Mouse (Mus musculus): ENCODE measurements around the gene Trim43a. TPM values are rescaled to one million over a fixed set of nuclear protein-coding genes. Genes with fewer than 3 reads are reported as not detected.
"Not testable (repeated sequence)": the region's sequence is repeated elsewhere in the genome, so short reads cannot be mapped to it uniquely, and the experiment has no call there.

Gene Trim43a
- polyA plus RNA-seq (2015; fragmentation: Nextera tagmentation; extraction: Ambion mirVana): 0.13 TPM in 1 of 2 replicates, not detected in the other

- H3K27ac ChIP-seq (ENCODE audit: low read length); H3K27me3 ChIP-seq (replicated peaks; ENCODE audit: control insufficient read depth, insufficient read depth, low read length); H3K4me3 ChIP-seq (ENCODE audit: low read length); H3K4me1 ChIP-seq (ENCODE audit: control insufficient read depth, insufficient read depth, low read length); H3K4me2 ChIP-seq (ENCODE audit: low read depth, low read length); H3K9ac ChIP-seq (ENCODE audit: low read depth, low read length); H3K36me3 ChIP-seq (ENCODE audit: control insufficient read depth, insufficient read depth, low read length); ATAC-seq; H3K9me3 ChIP-seq (ENCODE audit: control insufficient read depth, low read length): not testable (repeated sequence)
- WGBS: 83% methylated on average over 2 of the region's 2 CpGs
Observed at GRCm38 (mm10) chr9:88580591-88580990, at the start of gene Trim43a. TSS of gene Trim43a (plus strand) at chr9:88580891.

DNA sequence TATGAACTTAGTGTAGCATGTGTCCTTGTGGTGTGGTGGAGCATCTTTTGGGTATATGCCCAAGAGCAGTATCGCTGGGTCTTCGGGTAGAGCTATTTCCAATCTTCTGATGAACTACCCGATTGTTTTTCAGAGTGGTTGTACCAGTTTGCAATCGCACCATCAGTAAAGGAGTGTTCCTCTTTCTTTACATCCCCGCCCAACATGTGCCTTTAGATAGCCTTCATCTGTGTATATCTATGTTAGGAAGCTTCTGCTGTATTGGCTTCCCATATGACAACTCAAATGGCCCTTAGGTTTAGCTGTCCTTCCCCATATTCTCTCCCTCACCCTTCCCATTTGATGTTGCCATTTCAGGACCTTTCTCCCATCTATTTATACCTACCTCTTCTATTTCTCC, 46.6 kb upstream of the Trim43a start:
- H3K4me1 ChIP-seq (ENCODE audit: control insufficient read depth, insufficient read depth, low read length): no peaks in the 10 kb centered on the region
- no peaks in the 10 kb centered on the region for H3K36me3 ChIP-seq (ENCODE audit: control insufficient read depth, insufficient read depth, low read length)
- H3K27ac ChIP-seq (ENCODE audit: low read length): no peak overlapping the region
- H3K27me3 ChIP-seq (replicated peaks; ENCODE audit: control insufficient read depth, insufficient read depth, low read length): no peaks in the 10 kb centered on the region
- 92% methylated on average over 5 of the region's 5 CpGs for WGBS
- H3K4me3 ChIP-seq (ENCODE audit: low read length): no peak overlapping the region
- H3K9me3 ChIP-seq (ENCODE audit: control insufficient read depth, low read length): no peaks in the 10 kb centered on the region
- H3K9ac ChIP-seq (ENCODE audit: low read depth, low read length): no peak overlapping the region
- no peak overlapping the region for H3K4me2 ChIP-seq (ENCODE audit: low read depth, low read length)
- no peak for ATAC-seq

DNA sequence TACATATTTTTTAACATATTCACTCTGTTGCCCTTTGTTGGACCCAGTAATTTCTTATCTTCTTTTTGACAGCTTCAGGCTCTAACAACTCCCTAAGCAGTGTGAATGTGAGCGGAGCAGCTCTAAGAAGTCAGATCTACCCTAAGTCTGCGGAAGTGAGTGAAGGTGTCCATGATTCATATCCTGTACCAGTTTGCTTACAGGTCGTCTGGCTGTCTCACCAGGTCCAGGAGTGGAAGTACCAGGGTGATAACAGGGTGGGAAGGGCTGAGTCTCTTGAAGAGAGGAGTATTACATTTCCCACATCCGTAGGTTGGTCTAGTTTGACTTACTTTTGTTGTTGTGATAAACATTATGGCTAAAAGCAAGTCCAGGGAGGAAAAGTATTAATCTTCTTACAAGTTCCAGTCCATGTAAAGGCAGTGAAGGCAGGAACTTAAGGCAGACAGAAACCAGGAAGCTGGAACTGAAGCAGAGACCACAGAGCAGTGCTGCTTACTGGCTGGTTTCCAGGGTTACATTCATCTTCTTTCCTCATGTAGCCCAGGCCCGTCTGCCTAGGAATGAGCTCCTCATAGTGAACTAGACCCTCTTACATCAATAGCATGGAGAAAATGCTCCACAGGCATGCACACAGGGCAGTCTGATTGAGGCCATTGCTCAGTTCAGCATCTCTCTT, 41.0 kb upstream of the Trim43a start:
- Histone ChIP-seq H3K9me3 (ENCODE audit: control insufficient read depth, low read length) (no peaks in the 10 kb centered on the region), H3K4me2 (ENCODE audit: low read depth, low read length) (no peak overlapping the region)
- ATAC-seq: no peak

GRCm38 (mm10) chr9:88542816-88543215, 37.9 kb upstream of the Trim43a start:
- 26% methylated on average over 2 of the region's 2 CpGs for WGBS
- no peak overlapping the region for H3K4me3 ChIP-seq (ENCODE audit: low read length)
- H3K4me2 ChIP-seq (ENCODE audit: low read depth, low read length): no peak overlapping the region
- ATAC-seq: no peak
- no peak overlapping the region for H3K9ac ChIP-seq (ENCODE audit: low read depth, low read length)
- H3K27me3 ChIP-seq (replicated peaks; ENCODE audit: control insufficient read depth, insufficient read depth, low read length): no peaks in the 10 kb centered on the region
- no peaks in the 10 kb centered on the region for H3K4me1 ChIP-seq (ENCODE audit: control insufficient read depth, insufficient read depth, low read length)
- H3K36me3 ChIP-seq (ENCODE audit: control insufficient read depth, insufficient read depth, low read length): no peaks in the 10 kb centered on the region
- no peaks in the 10 kb centered on the region for H3K9me3 ChIP-seq (ENCODE audit: control insufficient read depth, low read length)
- H3K27ac ChIP-seq (ENCODE audit: low read length): no peak overlapping the region

More for the DNA sequence above, 41.0 kb upstream of the Trim43a start:
- Histone ChIP-seq H3K4me3 (ENCODE audit: low read length) (no peak overlapping the region), H3K27ac (ENCODE audit: low read length) (no peak overlapping the region), H3K36me3 (ENCODE audit: control insufficient read depth, insufficient read depth, low read length) (no peaks in the 10 kb centered on the region), H3K27me3 (replicated peaks; ENCODE audit: control insufficient read depth, insufficient read depth, low read length) (no peaks in the 10 kb centered on the region), H3K4me1 (ENCODE audit: control insufficient read depth, insufficient read depth, low read length) (no peaks in the 10 kb centered on the region), H3K9ac (ENCODE audit: low read depth, low read length) (no peak overlapping the region)
- 66% methylated on average over 5 of the region's 5 CpGs for WGBS

DNA sequence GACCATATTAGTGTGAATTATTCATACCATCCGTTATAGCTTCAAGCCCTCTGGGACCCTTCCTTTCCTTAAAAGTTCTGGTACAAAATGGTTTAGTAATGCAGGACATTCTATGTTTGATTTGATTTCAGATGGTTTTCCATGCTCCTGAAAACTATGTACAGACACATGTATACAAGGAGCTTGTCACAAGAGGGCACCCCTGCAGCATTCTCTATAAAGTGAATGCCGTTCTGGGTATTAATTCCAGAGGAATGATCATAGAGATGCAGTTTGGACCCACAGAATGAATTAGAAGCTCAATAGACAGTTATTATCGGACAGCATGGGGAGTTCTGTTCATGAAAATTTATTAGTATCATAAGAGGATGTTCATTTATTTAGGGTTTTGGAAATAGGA, 35.2 kb upstream of the Trim43a start:
- ATAC-seq: no peak
- no peak overlapping the region for H3K9ac ChIP-seq (ENCODE audit: low read depth, low read length)
- 39% methylated on average over 3 of the region's 3 CpGs for WGBS
- H3K27me3 ChIP-seq (replicated peaks; ENCODE audit: control insufficient read depth, insufficient read depth, low read length): no peaks in the 10 kb centered on the region
- H3K36me3 ChIP-seq (ENCODE audit: control insufficient read depth, insufficient read depth, low read length): no peaks in the 10 kb centered on the region
- H3K4me1 ChIP-seq (ENCODE audit: control insufficient read depth, insufficient read depth, low read length): peaks cover 15% of the 10 kb centered on the region
- no peaks in the 10 kb centered on the region for H3K9me3 ChIP-seq (ENCODE audit: control insufficient read depth, low read length)
- H3K4me3 ChIP-seq (ENCODE audit: low read length): no peak overlapping the region
- H3K4me2 ChIP-seq (ENCODE audit: low read depth, low read length): no peak overlapping the region
- H3K27ac ChIP-seq (ENCODE audit: low read length): no peak overlapping the region

DNA sequence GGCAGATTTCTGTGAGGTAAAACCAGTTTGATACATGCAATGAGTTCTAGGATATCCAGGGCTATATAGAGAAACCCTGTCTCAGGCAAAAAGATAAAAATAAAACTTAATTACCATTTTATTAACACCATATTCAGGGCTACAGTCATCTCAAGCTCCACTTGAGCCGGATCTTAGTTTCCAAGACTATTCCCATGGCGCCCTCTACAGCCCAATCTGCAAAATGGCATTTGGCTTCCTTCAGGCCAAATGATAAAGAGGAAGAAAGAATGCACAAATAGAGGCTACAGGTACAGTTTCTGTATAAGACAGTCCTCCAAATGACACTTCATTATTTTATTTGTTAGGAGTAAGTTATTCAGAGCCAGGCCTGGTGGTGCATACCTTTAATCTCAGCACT, 34.5 kb upstream of the Trim43a start:
- no peak for ATAC-seq
- H3K9me3 ChIP-seq (ENCODE audit: control insufficient read depth, low read length): no peaks in the 10 kb centered on the region
- H3K4me3 ChIP-seq (ENCODE audit: low read length): no peak overlapping the region
- no peak overlapping the region for H3K4me2 ChIP-seq (ENCODE audit: low read depth, low read length)
- H3K4me1 ChIP-seq (ENCODE audit: control insufficient read depth, insufficient read depth, low read length): peaks cover 15% of the 10 kb centered on the region
- H3K36me3 ChIP-seq (ENCODE audit: control insufficient read depth, insufficient read depth, low read length): no peaks in the 10 kb centered on the region
- WGBS: 3% methylated on average over 2 of the region's 2 CpGs
- H3K27me3 ChIP-seq (replicated peaks; ENCODE audit: control insufficient read depth, insufficient read depth, low read length): no peaks in the 10 kb centered on the region
- H3K27ac ChIP-seq (ENCODE audit: low read length): no peak overlapping the region
- H3K9ac ChIP-seq (ENCODE audit: low read depth, low read length): no peak overlapping the region

- no peak for ATAC-seq
- Histone ChIP-seq H3K9me3 (ENCODE audit: control insufficient read depth, low read length) (no peaks in the 10 kb centered on the region), H3K4me3 (ENCODE audit: low read length) (no peak overlapping the region), H3K27ac (ENCODE audit: low read length) (no peak overlapping the region), H3K27me3 (replicated peaks; ENCODE audit: control insufficient read depth, insufficient read depth, low read length) (no peaks in the 10 kb centered on the region), H3K4me1 (ENCODE audit: control insufficient read depth, insufficient read depth, low read length) (peaks cover 15% of the 10 kb centered on the region), H3K4me2 (ENCODE audit: low read depth, low read length) (no peak overlapping the region), H3K36me3 (ENCODE audit: control insufficient read depth, insufficient read depth, low read length) (no peaks in the 10 kb centered on the region), H3K9ac (ENCODE audit: low read depth, low read length) (no peak overlapping the region)
- 60% methylated on average over 8 of the region's 8 CpGs for WGBS
Observed at GRCm38 (mm10) chr9:88546657-88547056, 34.0 kb upstream of the Trim43a start.

DNA sequence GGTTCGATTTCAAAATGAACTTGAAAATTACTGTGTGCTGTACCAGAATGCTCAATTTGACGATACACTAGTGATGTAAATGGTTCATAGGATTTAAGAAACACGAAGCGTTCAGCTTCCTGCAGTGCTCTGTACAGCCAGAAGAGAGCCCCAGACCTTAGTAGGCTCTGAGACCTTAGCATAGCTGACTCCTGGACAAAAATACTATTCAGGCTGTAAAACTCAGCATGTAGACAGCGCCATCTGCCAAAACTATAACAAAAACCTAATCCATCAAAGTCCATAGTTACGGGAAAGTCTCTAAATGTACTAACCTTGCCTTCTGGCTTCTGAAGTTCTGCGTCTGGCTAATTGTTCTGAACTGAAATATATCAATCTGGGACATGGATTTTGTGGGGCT, 33.4 kb upstream of the Trim43a start:
- H3K27ac ChIP-seq (ENCODE audit: low read length): no peak overlapping the region
- H3K36me3 ChIP-seq (ENCODE audit: control insufficient read depth, insufficient read depth, low read length): no peaks in the 10 kb centered on the region
- H3K27me3 ChIP-seq (replicated peaks; ENCODE audit: control insufficient read depth, insufficient read depth, low read length): no peaks in the 10 kb centered on the region
- peak; percentile 45 for ATAC-seq
- H3K4me2 ChIP-seq (ENCODE audit: low read depth, low read length): peak overlapping the region; percentile 61
- H3K9ac ChIP-seq (ENCODE audit: low read depth, low read length): no peak overlapping the region
- peak overlapping the region; percentile 73 for H3K4me3 ChIP-seq (ENCODE audit: low read length)
- no peaks in the 10 kb centered on the region for H3K9me3 ChIP-seq (ENCODE audit: control insufficient read depth, low read length)
- 25% methylated on average over 7 of the region's 7 CpGs for WGBS
- H3K4me1 ChIP-seq (ENCODE audit: control insufficient read depth, insufficient read depth, low read length): peaks cover 15% of the 10 kb centered on the region

GRCm38 (mm10) chr9:88547851-88548613, 32.7 kb upstream of the Trim43a start, which contains the start of gene Zfp949:
TSS of gene Zfp949 (plus strand) at chr9:88548020.
- Histone ChIP-seq H3K4me1 (ENCODE audit: control insufficient read depth, insufficient read depth, low read length) (peaks cover 15% of the 10 kb centered on the region), H3K36me3 (ENCODE audit: control insufficient read depth, insufficient read depth, low read length) (no peaks in the 10 kb centered on the region), H3K4me3 (ENCODE audit: low read length) (peak within 1 kb of the TSS; percentile 73), H3K9ac (ENCODE audit: low read depth, low read length) (peak within 1 kb of the TSS; percentile 71), H3K27me3 (replicated peaks; ENCODE audit: control insufficient read depth, insufficient read depth, low read length) (no peaks in the 10 kb centered on the region), H3K9me3 (ENCODE audit: control insufficient read depth, low read length) (no peaks in the 10 kb centered on the region), H3K4me2 (ENCODE audit: low read depth, low read length) (peak within 1 kb of the TSS; percentile 61), H3K27ac (ENCODE audit: low read length) (peak within 1 kb of the TSS; percentile 57)
- ATAC-seq: peak; percentile 95
- WGBS: under 1% methylated on average over 30 of the region's 30 CpGs
